Mouse (Mus musculus): ENCODE data around the gene Pigz.
"Not testable (repeated sequence)": the region's sequence is repeated elsewhere in the genome, so short reads cannot be mapped to it uniquely, and the experiment has no call there.

Pigz gene

DNA sequence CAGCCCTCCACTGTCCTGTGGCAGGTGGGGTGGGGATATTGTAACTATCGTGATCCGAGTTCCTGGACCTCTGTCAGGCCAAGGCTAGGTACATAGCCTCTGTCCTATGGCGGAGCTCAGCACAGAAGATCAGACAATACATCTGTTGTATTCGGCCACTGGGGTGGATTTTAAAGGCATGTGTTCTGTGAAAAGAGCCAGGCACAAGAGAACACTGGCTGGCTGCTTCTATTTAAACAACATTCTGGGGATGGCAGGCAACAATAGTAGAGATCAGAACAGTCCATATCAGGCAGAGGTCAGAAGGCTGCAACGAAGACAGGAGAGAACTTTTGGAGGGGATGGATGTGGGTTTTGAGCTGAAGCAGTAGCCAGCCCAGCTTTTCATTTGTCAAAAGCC lies 1.4 kb upstream of the Pigz start:
- no peak for DNase-seq (ENCODE audit: low spot score)

GRCm38 (mm10) chr16:31932840-31933697 lies 582 bp upstream of the Pigz start:
- DNase-seq (ENCODE audit: low spot score), result peak; percentile 44

DNA sequence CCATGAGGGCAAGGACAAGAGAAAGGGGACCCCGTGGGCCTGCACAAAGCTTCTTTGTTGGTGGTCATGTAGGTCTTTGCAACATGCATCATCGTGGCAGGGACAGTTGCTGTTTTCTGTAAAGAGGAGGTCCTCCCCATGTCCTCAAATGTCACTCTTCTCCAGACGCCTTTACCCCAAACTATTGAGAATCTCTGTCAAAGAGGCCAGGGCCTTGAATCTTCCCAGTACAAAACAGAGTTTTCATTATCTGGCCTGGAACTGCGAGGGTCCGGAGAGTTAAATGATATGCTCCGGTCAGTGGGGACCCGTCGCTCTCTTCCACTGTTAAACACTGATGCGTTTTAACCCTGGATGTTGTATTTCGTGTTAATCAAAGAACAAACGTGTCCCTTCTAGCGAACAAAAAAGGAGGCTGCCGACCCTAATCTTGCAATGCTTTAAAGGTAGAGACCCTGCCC lies 929 bp downstream of the Pigz start:
- no peak for DNase-seq (ENCODE audit: low spot score)

- no peak for DNase-seq (ENCODE audit: low spot score)
Measured at GRCm38 (mm10) chr16:31935091-31935979, 1.7 kb downstream of the Pigz start.

DNA sequence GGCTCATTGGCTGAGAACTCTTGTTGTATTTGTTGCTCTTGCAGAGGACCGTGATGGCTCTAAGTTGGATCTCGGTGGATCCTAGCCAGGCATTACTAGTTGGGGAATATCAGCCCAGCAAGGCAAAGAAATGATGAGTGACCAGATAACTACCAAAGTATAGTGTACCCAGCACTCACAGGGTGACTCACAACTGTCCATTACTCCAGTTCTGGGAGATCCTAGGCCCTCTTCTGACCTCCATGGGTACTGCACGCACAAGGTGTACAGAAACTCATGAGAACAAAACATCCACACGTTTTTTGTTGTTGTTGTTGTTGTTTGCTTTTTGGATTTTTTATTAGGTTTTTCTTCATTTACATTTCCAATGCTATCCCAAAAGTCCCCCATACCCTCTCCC lies 2.9 kb downstream of the Pigz start:
- no peak for DNase-seq (ENCODE audit: low spot score)

DNA sequence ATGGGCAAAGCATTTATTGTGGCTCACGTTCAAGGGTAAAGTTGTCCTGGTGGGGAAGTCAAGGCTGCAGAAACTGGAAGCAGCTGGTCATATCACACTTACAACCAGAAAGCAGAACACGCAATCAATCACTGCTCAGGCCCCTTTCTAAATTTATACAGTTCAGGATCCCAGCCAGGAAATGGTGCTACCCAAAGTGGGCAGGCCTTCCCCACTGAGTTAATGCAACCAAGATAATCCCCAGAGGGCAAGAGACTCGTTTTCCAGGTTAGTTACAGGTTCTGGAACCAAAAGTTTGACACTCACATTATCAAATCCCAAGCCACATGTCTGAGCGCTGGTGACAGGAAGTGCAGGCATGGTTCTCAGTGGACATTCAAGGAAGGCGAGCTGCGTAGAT lies 5.2 kb downstream of the Pigz start:
- DNase-seq (ENCODE audit: low spot score), result no peak

GRCm38 (mm10) chr16:31940586-31940985 lies 6.9 kb downstream of the Pigz start:
- no peak for DNase-seq (ENCODE audit: low spot score)

DNA sequence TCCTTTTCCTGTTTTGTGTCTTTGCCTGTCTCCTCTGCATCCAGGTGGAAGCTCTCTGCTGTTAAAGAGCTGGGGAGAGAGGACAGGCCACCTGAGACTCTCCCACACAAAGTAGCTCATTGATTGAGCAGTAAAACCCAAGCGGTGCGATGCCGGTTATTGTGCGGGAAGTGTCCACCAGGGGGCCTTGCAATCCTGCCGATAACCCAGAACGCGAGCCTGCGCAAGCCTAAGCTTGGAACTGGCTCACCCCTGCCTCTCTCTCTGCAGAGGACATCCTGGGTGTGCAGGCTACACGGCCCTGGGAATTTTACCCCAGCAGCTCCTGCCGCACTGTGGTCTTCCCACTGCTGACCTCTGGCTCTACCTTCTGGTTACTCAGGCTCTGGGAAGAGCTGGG lies 10.3 kb downstream of the Pigz start:
- DNase-seq (ENCODE audit: low spot score), result no peak

DNA sequence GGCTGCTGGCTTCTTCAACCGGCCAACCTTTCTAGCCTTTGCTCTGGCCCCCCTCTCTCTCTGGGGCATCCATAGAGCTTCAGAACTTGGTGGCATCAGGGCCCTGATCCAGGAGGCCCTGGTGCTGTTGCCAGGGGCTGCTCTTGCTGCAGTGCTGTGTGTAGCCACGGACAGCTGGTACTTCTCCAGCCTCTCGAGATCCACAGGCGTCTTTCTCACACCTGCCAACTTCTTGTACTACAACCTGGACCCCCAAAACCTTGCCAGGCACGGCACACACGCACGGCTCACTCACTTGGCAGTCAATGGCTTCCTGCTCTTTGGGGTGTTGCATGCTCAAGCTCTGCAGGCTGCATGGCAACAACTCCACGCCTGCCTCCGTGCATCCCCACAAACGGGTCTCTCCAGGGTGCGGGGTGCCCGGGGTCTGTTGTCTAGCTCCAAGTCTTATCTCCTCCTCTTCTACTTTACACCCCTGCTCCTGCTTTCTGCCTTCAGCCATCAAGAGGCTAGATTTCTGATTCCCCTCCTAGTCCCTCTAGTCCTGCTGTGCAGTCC lies 11.1 kb downstream of the Pigz start:
- no peak for DNase-seq (ENCODE audit: low spot score)

- DNase-seq (ENCODE audit: low spot score), result no peak
Measured at GRCm38 (mm10) chr16:31945372-31945771, 11.7 kb downstream of the Pigz start.

DNA sequence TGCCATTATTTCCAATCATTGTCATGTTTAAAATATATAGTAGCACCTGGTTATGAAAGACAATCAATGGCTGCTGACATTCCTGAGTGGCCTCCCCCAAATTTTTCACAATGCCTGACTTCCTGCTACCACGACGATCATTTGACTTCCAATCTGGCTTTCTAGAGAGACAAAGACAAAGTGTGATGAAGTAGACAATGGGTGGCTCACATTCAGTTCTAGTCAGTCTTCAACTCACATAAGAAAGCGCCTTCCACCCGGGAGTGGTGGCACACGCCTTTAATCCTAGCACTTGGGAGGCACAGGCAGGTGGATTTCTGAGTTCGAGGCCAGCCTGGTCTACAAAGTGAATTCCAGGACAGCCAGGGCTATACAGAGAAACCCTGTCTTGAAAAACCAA lies 12.3 kb downstream of the Pigz start:
- not testable (repeated sequence) for DNase-seq (ENCODE audit: low spot score)

GRCm38 (mm10) chr16:31947333-31947732 lies 13.7 kb downstream of the Pigz start:
- DNase-seq (ENCODE audit: low spot score), result no peak

DNA sequence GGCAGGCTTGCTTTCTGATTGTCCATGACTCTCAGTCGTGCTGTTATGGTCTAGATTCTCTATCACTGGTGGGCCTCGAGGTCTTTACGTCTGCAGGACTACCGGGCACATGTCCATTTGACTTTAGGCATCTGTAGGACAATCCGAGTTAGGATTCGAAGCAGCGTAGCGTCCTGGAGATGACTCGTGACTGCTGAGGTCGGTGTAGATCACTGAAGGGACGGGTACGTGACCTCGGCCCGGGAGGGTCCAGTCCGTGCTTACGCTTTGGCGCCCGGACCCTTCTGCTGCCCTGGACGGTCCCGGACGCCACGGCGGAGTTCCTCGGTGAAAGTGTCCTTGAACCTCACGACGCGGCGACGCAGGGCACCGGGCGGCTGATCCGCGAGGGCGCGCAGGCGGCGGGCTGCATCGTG lies 14.3 kb downstream of the Pigz start:
- DNase-seq (ENCODE audit: low spot score), result no peak

GRCm38 (mm10) chr16:31948345-31948774 lies 14.7 kb downstream of the Pigz start, which contains the start of the genes 0610012G03Rik and Ncbp2:
TSS of gene 0610012G03Rik (minus strand) at chr16:31948494.
TSS of gene Ncbp2 (plus strand) at chr16:31948513.
- peak; percentile 94 for DNase-seq (ENCODE audit: low spot score)

DNA sequence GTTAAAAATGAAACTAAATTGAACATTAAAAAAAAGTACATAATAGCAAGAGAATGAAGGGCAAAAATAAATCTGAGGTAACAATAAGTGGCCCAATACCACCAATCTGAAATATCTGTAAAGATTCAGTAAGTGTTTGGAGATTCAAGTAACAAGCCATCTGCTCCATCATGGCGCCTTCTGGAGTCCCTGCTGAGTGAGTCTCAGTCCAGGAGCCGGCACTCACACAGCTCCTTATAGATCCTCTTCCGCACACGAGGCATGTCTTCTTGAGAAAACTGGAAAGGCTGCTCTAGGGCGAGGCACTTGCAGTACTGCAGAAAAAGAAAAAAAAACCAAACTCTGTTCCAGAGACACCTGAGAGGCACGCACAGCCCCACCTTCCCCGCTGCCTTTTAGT lies 29.6 kb downstream of the Pigz start:
- no peak for DNase-seq (ENCODE audit: low spot score)

GRCm38 (mm10) chr16:31975258-31975657 lies 41.6 kb downstream of the Pigz start:
- no peak for DNase-seq (ENCODE audit: low spot score)

DNA sequence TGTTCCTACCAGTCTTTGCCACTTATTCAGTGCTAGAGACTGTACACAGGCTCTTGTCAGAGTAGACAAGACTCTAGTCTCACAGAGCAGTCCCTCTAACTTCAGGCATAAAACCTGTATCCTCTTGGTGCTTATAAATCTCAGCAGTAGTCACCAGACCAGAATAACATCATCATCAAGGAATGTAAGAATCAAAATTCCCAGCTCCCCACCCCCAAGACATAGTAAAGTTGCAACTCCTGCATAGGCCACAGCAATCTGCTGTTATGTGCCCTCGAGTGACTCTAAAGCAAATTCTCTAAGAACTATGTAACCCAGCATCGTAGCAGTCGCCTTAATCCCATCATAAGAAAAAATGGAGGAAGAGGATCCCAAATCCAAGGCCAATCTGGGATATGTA lies 45.9 kb downstream of the Pigz start:
- DNase-seq (ENCODE audit: low spot score), result no peak

GRCm38 (mm10) chr16:31980946-31981345 lies 47.3 kb downstream of the Pigz start:
- DNase-seq (ENCODE audit: low spot score), result no peak

GRCm38 (mm10) chr16:31992039-31992438 lies 58.4 kb downstream of the Pigz start:
- DNase-seq (ENCODE audit: low spot score), result no peak

- no peak for DNase-seq (ENCODE audit: low spot score)
Measured at GRCm38 (mm10) chr16:31993195-31993594, 59.5 kb downstream of the Pigz start.

- DNase-seq (ENCODE audit: low spot score), result no peak
Measured at GRCm38 (mm10) chr16:31993946-31994345, 60.3 kb downstream of the Pigz start.

Data from urinary bladder, postnatal 10 days (tissue).